Mouse (Mus musculus) left cerebral cortex, adult 8-10 months (tissue): Measurements from ENCODE around the gene Akr1d1. TPM values are rescaled to one million over a fixed set of nuclear protein-coding genes. Genes with fewer than 3 reads are reported as not detected.

ENCODE experiments used
- DNase-seq, 2 experiments: peaks; one replicate each; pipeline ENCODE4 v3.0.0; 2022; ENCODE audit warnings: low spot score in 2 of 2
- total RNA-seq, 4 experiments: library from RNA; stranded (reverse); gene quantifications; 2 replicates each; pipeline ENCODE4 v1.2.4; 2022

The Akr1d1 gene
- total RNA-seq, 4 experiments from 2014 or later, result not detected

- no peak for DNase-seq
Observed at GRCm38 (mm10) chr6:37563861-37564260, 33.9 kb downstream of the Akr1d1 start.

- DNase-seq, result no peak
Observed at GRCm38 (mm10) chr6:37567363-37567762, 37.4 kb downstream of the Akr1d1 start.

GRCm38 (mm10) chr6:37571939-37572338, 42.0 kb downstream of the Akr1d1 start:
- no peak for DNase-seq

- DNase-seq, result no peak
Observed at GRCm38 (mm10) chr6:37572935-37573334, 43.0 kb downstream of the Akr1d1 start.

GRCm38 (mm10) chr6:37580476-37580875, 50.5 kb downstream of the Akr1d1 start:
- DNase-seq, result no peak

- peak; percentile 15 to 49 for DNase-seq
Observed at GRCm38 (mm10) chr6:37589340-37589962, 59.5 kb downstream of the Akr1d1 start.

- no peak for DNase-seq
Observed at GRCm38 (mm10) chr6:37590800-37591199, 60.8 kb downstream of the Akr1d1 start.

- DNase-seq, result peak in 1 of 2 experiments; percentile 9
Observed at GRCm38 (mm10) chr6:37592101-37593032, 62.4 kb downstream of the Akr1d1 start.

- no peak for DNase-seq
Observed at GRCm38 (mm10) chr6:37593033-37593374, 63.0 kb downstream of the Akr1d1 start.

GRCm38 (mm10) chr6:37593551-37594089, 63.6 kb downstream of the Akr1d1 start:
- no peak for DNase-seq

GRCm38 (mm10) chr6:37597088-37597487, 67.1 kb downstream of the Akr1d1 start:
- no peak for DNase-seq

GRCm38 (mm10) chr6:37598033-37598432, 68.1 kb downstream of the Akr1d1 start:
- DNase-seq, result no peak

- no peak for DNase-seq
Observed at GRCm38 (mm10) chr6:37600976-37601498, 71.1 kb downstream of the Akr1d1 start.

GRCm38 (mm10) chr6:37602857-37603765, 73.1 kb downstream of the Akr1d1 start:
- DNase-seq, result no peak

- DNase-seq, result no peak
Observed at GRCm38 (mm10) chr6:37604178-37604883, 74.4 kb downstream of the Akr1d1 start.

- DNase-seq, result no peak
Observed at GRCm38 (mm10) chr6:37604884-37605269, 74.9 kb downstream of the Akr1d1 start.

GRCm38 (mm10) chr6:37607511-37608289, 77.7 kb downstream of the Akr1d1 start:
- no peak for DNase-seq

- DNase-seq, result no peak
Observed at GRCm38 (mm10) chr6:37612603-37613284, 82.8 kb downstream of the Akr1d1 start.

- no peak for DNase-seq
Observed at GRCm38 (mm10) chr6:37615490-37615889, 85.5 kb downstream of the Akr1d1 start.
